Mouse (Mus musculus): ENCODE measurements around the gene Rnf103. TPM values are rescaled to one million over a fixed set of nuclear protein-coding genes. Genes with fewer than 3 reads are reported as not detected.

Gene Rnf103
- total RNA-seq, 2 experiments from 2014 or later = 46.6 to 49.3 TPM

DNA sequence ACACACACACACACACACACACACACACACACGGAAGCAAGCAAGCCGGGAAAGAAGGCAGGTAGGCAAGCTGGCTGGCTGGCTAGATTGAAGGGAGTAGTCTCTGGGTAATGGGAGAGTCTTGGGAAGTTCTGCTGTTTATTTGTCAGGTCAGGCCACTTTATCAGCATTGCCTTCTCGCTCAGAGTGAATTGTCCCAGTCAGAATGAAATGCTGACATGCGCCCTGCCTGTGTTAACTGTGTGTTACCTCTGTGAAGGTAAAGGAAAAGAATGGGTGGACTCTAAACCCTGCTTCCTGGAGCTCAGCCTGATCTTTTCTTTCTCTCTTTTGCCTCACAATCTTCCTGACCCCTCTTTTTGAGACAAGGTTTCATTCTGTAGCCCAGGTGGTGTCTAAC, 5.7 kb upstream of the Rnf103 start:
- DNase-seq (ENCODE audit: low spot score in 2 of 2) = no peak

DNA sequence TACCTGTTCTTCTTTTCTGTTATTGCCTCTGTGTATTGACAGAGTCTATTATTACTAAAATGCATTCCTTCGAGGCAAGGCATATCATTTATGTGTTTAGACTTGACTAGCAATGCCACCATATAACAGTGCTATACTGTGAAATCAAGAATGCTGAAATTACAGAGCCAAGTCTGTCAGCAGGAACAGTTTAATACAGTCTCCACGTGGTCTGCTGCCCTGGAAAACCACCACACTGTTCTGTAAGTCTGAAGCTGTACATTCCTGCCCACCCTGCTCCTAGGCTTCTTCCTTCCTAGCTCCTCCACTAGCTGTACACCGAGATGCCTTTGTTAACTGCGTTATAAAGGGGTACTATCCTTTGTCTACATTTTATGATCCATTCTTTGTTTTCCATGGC, 1.6 kb upstream of the Rnf103 start:
- no peak for DNase-seq (ENCODE audit: low spot score in 2 of 2)

DNA sequence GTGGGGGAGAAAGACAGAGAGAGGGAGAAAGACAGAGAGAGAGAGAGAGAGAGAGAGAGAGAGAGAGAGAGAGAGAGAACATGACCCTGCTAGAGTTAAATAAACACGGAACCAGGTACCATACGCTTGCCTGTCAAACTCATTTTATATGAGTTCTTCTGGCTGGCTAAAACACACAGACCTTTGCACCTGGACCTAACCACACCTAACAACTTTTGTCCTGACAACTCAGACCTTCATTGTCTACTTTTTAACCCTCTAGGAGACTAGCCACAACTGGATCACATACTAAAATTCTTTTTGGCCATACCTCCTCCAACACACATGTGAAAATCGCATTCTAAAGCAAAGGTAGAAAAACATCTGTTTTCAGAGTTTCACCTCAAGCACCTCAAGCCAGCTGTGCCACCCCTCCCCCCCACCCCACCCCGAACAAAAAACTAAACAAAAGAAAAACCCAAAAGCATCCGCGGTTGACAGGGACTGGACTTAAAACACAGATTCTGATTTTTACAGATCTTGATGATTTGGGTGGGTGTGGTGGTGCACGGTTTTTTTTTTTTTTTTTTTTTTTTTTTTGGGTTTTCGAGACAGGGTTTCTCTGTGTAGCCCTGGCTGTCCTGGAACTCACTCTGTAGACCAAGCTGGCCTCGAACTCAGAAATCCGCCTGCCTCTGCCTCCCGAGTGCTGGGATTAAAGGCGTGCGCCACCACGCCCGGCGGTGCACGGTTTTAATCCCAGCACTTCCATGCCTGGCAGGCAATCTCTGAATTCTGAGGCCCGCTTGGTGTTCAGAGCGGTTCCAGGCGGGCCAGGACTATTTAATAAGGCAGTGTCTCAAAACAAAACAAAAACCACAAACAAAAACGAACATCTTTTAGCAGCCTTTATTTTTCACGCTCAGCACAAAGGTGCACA, 679 bp upstream of the Rnf103 start:
- no peak for DNase-seq (ENCODE audit: low spot score in 2 of 2)

- peak in 1 of 2 experiments; percentile 41 for DNase-seq (ENCODE audit: low spot score in 2 of 2)
Observed at GRCm38 (mm10) chr6:71494341-71495020, 787 bp downstream of the Rnf103 start.

GRCm38 (mm10) chr6:71500575-71500974, 6.9 kb downstream of the Rnf103 start:
- no peak for DNase-seq (ENCODE audit: low spot score in 2 of 2)

DNA sequence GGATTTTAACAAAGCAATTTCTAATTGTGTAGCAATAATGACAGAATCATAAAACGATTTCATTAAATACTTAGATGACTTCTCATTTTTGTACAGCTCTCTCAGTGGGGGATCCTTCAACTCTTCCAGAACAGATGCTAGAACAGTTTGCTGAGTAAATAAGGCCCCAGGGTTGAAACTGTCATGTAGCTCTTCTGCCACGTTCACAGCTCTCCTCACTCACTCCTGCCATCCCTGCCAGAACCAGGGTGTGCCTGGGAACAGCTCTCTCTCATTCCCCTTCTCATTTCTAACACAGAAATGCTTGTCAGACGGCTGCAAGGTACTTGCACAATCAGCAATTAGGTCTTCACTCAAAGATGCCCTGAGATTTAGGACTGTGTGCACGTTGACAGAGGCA, 9.3 kb downstream of the Rnf103 start:
- no peak for DNase-seq (ENCODE audit: low spot score in 2 of 2)

- DNase-seq (ENCODE audit: low spot score in 2 of 2) = no peak
Observed at GRCm38 (mm10) chr6:71503670-71504069, 10.0 kb downstream of the Rnf103 start.

- no peak for DNase-seq (ENCODE audit: low spot score in 2 of 2)
Observed at GRCm38 (mm10) chr6:71504091-71504490, 10.4 kb downstream of the Rnf103 start.

DNA sequence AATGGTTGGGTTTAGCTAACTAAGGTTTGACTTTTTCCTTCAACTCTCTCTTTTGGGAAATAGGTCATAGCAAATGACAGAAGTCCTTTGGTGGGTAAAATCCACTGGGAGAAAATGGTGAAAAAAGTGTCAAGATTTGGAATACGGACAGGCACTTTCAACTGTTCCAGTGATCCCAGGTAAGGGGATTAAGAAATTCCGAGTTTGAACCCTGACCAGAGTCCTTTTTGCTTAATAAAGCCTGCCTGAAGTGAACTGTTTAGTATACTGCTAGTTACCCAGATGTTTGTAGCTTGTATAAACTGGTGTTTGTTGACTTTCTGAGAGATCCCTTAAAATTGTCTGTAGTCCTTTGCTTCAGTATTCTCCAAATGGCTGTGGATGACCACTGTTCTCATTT, 12.0 kb downstream of the Rnf103 start:
- no peak for DNase-seq (ENCODE audit: low spot score in 2 of 2)

DNA sequence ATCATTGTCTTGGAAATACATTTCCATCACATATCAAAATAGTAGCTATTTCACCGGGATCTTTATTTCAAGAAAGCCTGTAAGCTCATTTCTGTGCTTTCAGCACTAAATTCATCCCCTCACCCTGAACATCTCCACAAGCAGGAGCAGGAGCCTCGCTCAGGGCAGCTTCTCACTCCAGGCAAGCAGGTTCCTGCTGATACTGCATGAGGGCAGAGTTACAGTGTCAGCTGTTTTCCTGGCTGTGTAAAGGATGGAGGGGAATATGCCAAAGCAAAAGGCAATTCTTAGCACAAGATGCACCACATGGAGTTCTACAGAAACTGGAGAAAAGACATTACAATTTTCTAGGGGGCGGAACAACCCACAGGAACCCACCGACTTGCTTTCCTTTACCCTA, 25.8 kb downstream of the Rnf103 start:
- DNase-seq (ENCODE audit: low spot score in 2 of 2) = no peak

DNA sequence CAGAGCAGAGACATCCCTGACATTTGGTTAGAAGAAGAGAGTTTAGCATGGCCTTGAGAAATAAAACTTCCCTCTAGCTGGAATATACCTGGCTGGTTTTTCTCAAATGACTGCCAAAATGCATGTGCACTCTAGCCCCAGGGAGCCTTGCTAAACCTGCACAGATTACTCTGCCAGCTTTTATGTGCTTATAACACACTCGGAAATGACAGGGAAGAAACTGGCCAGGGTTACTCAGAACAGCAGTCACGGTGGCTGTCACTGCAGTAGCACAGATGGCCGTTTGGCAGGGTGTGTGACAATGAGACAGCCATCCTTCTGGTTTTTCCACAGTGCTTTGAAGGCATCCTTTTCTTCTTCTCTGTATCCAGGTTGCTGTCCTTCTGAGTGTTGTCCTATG, 31.9 kb downstream of the Rnf103 start:
- peak; percentile 65 to 80 for DNase-seq (ENCODE audit: low spot score in 2 of 2)

DNA sequence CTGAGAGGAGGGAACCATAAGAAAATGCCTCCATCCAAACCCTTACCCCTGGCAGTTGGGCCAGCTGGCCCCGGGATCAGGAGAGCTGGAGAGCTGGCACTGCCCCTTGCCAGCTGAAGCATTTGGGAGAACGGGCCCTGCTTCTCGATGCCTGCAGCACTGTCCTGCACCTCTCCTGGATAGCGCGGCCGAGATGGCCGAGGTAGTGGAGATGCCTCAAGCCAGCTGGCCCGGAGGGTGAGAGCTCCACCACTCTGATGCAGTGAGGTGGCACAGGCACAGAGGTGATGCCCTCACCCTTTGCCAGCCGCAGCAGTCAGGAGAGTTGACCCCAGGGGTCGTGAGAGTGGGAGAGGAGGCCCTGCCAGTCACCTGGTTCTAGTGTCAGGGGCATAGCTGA, 33.4 kb downstream of the Rnf103 start:
- DNase-seq (ENCODE audit: low spot score in 2 of 2) = no peak

DNA sequence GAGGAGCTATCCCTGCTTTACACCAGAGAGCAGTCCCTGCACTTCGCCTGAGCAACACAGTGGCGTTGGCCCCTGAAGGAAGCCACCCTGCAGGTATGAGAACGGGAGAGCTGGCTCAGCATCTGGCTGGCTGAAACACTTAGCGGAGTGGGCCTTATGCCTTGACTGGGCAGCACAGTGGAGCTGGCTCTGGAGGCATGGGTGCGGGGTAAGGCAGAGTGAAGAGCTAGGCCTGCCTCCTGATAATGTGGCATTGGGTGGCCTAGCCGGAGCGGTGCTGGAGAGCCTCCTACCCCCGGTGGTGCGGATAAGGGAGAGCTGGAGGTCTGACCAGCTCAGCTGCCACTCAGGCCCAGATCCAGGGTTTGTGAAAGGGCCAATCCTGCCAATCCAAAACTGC, 34.1 kb downstream of the Rnf103 start:
- no peak for DNase-seq (ENCODE audit: low spot score in 2 of 2)

DNA sequence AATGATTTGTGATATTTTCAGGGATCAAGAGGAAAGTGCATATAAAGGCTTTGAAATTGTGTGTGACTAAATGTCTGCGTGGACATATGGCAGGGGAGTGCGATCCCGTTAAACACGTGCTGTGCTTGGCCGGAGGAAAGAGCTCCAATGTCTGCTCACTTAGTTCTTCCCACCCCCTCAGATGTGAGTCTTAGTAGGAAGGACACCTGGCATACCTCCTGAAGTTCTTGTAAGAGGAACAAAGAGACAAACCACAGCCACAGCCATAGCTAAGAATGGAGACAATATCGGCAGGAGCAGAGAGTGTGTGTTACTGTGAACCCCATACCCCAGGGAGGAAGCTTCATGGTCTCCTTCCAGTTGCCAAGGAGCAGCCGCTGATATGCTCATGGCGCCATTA, 36.5 kb downstream of the Rnf103 start:
- no peak for DNase-seq (ENCODE audit: low spot score in 2 of 2)

- DNase-seq (ENCODE audit: low spot score in 2 of 2) = no peak
Observed at GRCm38 (mm10) chr6:71537286-71537685, 43.6 kb downstream of the Rnf103 start.

DNA sequence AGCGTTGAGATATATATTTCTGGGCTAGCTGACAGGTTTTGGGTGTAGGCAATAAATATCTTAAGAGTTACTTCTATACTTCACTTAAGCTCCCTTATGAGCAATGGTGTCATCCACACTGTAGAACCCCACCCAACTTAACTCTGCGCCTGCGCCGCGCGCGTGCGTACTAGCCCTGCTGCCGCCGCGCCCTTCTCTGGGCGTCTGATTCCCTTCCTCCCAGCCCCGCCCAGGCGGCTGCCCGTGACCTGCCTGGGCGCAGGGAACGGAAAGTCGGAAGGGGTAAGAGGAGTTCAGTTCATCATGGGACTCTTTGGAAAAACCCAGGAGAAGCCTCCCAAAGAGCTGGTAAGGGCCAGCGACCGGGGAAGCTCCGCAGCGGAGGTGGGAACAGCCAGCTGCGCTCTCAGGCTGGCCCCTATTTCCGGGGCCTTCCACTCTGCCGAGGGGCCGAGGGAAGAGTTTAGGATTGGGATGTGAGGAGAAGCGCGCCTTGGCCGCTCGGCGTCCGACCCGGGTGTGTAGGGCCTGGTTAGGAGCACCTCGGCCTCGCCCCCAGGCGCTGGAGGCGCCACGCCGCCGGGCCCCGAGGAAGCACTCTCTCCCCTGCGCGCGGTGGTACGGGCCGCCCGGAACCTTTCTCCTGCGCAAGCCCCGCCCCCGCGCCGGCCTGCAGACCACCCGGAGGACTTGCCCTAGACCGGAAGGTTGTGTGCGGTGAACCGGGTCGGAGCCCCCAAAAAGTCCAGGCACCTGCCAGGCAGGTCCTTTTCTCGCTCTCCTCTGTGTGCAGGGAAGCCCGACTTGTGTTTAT, 50.2 kb downstream of the Rnf103 start, which contains the start of gene Chmp3:
TSS of gene Chmp3 (plus strand) at position 112 of the 814 bp plus-strand sequence.
- DNase-seq (ENCODE audit: low spot score in 2 of 2) = peak; percentile 97

GRCm38 (mm10) chr6:71555507-71555951, 61.8 kb downstream of the Rnf103 start:
- DNase-seq (ENCODE audit: low spot score in 2 of 2) = no peak

DNA sequence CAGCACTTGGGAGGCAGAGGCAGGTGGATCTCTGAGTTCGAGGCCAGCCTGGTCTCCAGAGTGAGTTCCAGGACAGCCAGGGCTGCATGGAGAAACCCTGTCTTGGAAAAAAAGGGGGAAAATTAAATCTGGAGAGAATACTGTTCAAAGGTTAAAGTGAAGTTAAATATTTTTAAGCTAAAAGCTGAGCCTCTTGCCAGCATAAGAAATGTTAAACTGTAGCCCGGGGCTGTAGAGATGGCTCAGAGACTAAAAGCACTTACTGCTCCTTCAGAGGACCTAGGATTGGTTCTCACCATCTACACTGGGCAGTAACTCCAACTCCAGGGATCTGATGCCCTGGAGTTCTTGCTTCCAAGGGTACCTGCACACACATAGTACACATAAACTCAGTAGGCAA, 63.1 kb downstream of the Rnf103 start:
- no peak for DNase-seq (ENCODE audit: low spot score in 2 of 2)

Measured in layer of hippocampus, postnatal 14 days (tissue).